Mouse (Mus musculus): ENCODE measurements around the gene Celf5.

Gene Celf5

DNA sequence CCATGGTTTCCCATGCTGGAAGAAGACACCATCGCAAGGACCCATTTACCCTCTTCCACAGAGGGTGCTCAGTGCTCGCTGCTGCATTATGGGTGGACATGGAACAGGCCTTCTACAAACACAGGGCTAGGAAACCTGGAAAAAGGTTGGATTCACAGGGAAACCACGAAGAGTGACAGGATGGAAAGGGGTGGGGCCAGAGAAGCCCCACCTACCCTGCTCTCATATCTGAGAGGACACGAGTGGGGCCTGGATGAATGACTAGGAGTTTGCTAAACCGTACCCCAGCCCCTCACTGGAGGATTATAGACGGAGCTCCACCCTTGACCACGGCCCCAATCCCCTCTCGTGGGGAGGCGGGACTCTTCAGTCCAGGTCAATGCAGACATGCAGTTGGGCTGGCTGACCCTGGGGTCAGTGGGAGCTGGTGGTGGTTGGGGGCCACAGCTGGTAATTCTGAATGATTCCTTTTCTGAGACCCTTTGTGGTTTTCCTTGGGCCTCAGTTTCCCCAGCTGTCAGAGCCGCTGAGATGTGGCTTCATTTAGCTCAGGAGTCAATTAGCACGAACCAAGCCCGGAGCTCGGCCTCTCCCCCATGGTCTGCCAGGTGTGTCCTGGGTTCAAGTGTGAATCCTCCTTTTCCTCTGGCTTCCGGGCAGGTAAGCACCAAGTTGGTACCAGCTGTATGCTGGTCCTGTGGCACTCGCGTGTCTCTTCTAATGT, 69.8 kb downstream of the Celf5 start:
- DNase-seq: no peak

DNA sequence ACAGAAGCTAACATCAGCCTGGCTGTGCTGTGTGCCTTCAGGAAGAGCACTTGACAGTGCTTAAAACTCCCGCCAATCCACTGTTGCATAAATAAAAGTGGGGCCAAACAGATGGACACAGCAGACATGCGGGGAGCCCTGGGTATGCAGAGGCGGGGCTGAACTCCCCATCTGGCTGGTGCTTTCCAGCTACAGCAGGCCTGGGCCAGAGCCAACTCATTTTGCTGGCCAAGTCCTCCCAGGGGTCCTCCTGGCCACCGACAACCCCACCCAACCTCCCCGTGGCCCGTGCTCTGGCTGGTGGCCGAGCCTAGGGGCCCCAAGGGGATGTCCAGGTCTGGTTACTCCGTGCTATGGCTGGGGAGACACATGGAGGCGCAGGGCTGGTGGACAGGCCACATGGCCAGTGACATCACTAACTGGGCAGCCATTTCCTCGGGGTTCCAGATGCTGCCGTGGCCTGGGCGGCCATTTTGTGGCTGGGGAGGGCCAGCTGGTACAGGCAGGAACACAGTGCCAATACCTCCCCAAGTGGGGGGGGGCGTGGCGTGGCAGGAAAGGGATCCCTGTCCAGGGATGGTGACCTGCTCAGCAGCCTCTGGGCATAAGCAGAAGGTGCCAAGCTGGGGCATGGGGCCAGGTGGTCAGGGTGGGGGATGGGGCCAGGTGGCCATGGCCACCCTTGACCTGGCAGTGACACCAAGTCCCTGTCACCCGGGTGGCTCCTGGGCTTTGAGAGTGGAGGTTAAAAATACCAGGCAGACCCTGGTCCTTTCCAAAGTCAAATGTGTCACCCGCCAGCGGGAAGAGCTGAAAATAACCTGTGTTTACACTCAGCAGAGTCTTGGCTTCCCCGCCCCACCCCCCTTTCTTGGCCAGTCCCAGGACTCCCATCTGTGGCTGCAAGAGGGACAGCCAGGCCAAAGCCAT, 70.8 kb downstream of the Celf5 start:
- no peak for DNase-seq

DNA sequence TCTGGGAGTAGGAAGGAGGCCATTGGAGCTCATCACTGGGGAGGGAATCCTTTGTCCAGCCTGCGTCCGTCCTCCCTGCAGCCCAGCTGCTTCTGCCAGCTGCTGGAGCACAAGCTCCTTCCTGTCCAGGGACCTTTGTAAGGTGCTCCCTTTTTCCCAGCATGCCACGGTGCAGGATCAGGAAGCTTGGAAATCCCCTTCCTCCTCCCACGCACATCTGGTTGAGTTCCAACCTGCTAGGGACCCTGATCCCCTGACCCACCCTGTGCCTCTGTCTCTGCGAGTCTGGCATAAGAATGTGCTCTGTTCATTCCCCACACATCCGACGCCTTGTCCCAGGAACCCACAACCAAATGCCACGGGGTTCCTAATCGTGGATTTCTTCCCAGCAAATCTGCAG, 71.5 kb downstream of the Celf5 start:
- no peak for DNase-seq

DNA sequence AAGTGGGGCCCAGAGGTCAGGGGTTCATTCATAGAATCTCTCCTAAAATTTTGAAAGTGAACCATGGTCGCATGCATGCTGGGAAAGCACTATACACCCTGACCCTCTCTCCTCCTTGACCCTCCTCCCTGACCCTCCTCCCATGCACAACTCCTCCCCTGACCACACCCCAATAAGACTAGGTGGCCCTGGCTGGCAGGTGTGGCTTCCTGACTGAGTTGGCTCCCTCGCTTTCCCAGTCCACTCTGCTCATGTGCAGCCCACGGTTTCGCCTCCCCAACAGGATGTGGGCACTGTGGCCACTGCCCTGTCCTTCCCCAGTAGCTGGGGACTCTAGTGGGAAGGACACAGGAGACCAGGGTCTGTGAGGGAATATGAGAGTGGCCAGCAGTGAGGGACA, 72.2 kb downstream of the Celf5 start:
- no peak for DNase-seq

DNA sequence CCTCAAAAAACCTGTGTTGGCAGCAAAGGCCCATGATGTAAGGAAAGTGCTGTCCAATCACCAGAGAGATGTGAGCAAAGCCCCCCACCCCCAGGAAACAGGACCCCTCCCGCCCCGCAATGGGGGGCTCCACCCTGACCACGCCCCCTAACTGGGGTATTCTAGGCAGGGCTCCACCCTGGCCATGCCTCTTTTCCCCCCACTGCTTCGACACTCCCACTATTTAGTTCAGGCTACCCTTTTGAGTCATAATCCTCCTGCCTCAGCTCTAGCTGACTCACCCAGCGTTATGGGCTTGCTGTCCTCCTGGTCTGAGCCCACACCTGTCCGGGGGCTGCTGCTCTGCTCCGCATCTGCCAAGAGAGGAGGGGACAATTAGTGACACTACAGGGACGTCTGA, 73.2 kb downstream of the Celf5 start:
- DNase-seq: no peak

Measured in B cell, adult 2 months (primary cell).